Mouse (Mus musculus) bone marrow, adult 2 months (tissue): ENCODE data around the gene Syt11.
"Not testable (repeated sequence)": the region's sequence is repeated elsewhere in the genome, so short reads cannot be mapped to it uniquely, and the experiment has no call there.

Experiments
- CTCF ChIP-seq: fragments of 200-500 bp; IDR thresholded peaks from 2 replicates; pipeline ENCODE4 v1.5.1; 2011; ENCODE audit warnings: low read length, control low read depth; ENCODE audit not compliant: control insufficient read depth, insufficient read depth
- POLR2A ChIP-seq: fragments of 200-500 bp; IDR thresholded peaks from 2 replicates; pipeline ENCODE4 v1.6.1; 2011; ENCODE audit warnings: low read depth, mild to moderate bottlenecking, control low read depth, low read length, borderline replicate concordance; ENCODE audit not compliant: control insufficient read depth

DNA sequence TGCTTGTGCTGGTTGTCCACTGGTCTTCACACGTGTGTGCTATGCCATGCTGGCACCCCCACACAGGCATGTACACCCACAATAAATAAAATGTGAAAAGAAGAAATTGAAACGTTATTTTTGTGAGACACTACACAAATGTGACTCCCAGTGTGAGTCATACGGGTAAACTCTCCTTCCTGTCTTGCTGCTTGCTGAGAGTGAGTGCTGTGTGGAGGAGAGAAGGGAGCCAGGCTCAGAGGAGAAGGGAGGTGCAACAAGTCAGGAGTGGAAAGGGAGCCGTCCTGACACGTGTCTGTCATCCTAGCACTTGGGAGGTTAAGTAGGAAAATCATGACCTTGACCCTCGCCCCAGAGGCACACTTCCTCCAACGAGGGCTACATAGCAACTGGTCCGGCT, 11.8 kb upstream of the Syt11 start:
- not testable (repeated sequence) for TF ChIP-seq POLR2A, CTCF
